Mouse (Mus musculus) lung, embryonic 16.5 days (tissue): ENCODE measurements at regions not wholly inside any gene's neighbourhood (a gene's known extent, or its start where the extent isn't known, plus 50 kb on each side); places are given as distances from the start of the nearest gene placed in this dataset.

Source experiments
- ATAC-seq: fragments of 200-750 bp; cut with Nextera tagmentation; 2 replicates; pipeline ENCODE4 v1.8.0; 2017; ENCODE audit warnings: low read depth, mild to moderate bottlenecking, moderate library complexity
- H3K27ac ChIP-seq: fragments of 300-500 bp; sonication (generic); 2 replicates; pipeline ENCODE4 v1.5.1; 2014; ENCODE audit warnings: mild to moderate bottlenecking, control low read depth, low read length
- H3K27me3 ChIP-seq: fragments of 300-500 bp; sonication (generic); 2 replicates; pipeline ENCODE4 v1.6.1; 2014; ENCODE audit warnings: low read depth, low read length, mixed read lengths; ENCODE audit not compliant: control insufficient read depth, insufficient read depth
- H3K36me3 ChIP-seq: fragments of 300-500 bp; sonication (generic); 2 replicates; pipeline ENCODE4 v1.6.1; 2014; ENCODE audit warnings: low read length; ENCODE audit not compliant: control insufficient read depth, insufficient read depth
- H3K4me1 ChIP-seq: fragments of 300-500 bp; sonication (generic); replicated peaks from 2 replicates; pipeline ENCODE4 v1.6.1; 2014; ENCODE audit warnings: low read length, mixed read lengths; ENCODE audit not compliant: control insufficient read depth, insufficient read depth
- H3K4me2 ChIP-seq: fragments of 300-500 bp; sonication (generic); 2 replicates; pipeline ENCODE4 v1.6.1; 2014; ENCODE audit warnings: low read depth, low read length, control low read depth
- H3K4me3 ChIP-seq: fragments of 300-500 bp; sonication (generic); 2 replicates; pipeline ENCODE4 v1.5.1; 2014; ENCODE audit warnings: mild to moderate bottlenecking, low read length, control low read depth
- H3K9ac ChIP-seq: fragments of 300-500 bp; sonication (generic); 2 replicates; pipeline ENCODE4 v1.6.1; 2014; ENCODE audit warnings: low read length, control low read depth
- H3K9me3 ChIP-seq: fragments of 300-500 bp; sonication (generic); 2 replicates; pipeline ENCODE4 v1.6.1; 2016; ENCODE audit warnings: low read length; ENCODE audit not compliant: control insufficient read depth
- WGBS: fragments of 180-500 bp; shearing (Covaris S2); extraction: QIAGEN DNeasy Blood & Tissue Kit; methylation state at CpG from one replicate; pipeline ENCODE4 v1.1.7; 2014; 5-methylcytosine and 5-hydroxymethylcytosine counted together

DNA sequence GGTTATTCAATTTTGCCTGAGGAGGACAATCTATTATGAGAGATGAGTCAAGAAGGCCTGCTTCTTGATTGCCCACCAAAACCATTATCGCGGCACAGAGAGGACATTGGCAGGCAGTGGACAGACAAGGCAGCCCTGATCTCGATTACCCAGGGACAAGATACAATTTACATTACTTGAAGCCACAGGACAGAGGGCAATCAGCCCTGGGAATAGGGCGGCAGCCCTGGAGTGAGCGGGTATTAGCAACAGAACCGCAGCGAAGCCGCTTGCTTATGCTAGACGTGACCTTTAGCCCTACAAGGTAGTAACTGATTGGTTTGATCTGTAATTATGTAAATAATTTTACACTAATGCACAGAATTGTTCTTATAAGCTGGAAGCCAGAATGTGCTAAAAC, 586.0 kb upstream of the Pitx2 start:
- H3K27me3 ChIP-seq: no peaks in the 10 kb centered on the region
- H3K4me1 ChIP-seq: no peaks in the 10 kb centered on the region
- H3K4me3 ChIP-seq: no peak overlapping the region
- no peak overlapping the region for H3K9ac ChIP-seq
- no peak overlapping the region for H3K27ac ChIP-seq
- WGBS: 70% methylated on average over 9 of the region's 9 CpGs
- no peak for ATAC-seq
- H3K4me2 ChIP-seq: no peak overlapping the region
- H3K9me3 ChIP-seq: no peaks in the 10 kb centered on the region
- no peaks in the 10 kb centered on the region for H3K36me3 ChIP-seq

DNA sequence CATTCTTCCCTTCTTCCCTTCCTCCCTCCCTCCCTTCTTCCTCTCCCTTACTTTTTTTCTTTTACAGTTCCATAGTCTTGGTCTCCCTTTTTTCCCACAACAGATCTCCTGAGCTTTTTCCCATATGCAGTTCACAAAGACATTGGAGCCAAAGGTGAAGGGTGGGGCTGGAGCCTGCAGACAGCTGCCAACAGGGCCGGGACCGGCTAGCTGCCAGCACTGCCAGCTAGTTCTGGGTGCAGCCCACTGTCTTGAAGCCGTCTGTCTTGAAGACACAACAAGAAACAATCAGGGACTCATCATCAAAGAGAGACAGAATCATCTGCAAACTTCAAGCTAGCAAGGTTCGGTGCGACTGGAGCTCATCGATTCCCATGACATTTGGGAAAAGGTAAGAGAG, 588.9 kb upstream of the Pitx2 start:
- Histone ChIP-seq H3K9ac (no peak overlapping the region), H3K27ac (no peak overlapping the region), H3K27me3 (no peaks in the 10 kb centered on the region), H3K4me3 (no peak overlapping the region), H3K9me3 (no peaks in the 10 kb centered on the region), H3K4me2 (no peak overlapping the region), H3K4me1 (no peaks in the 10 kb centered on the region), H3K36me3 (no peaks in the 10 kb centered on the region)
- 73% methylated on average over 6 of the region's 6 CpGs for WGBS
- no peak for ATAC-seq

DNA sequence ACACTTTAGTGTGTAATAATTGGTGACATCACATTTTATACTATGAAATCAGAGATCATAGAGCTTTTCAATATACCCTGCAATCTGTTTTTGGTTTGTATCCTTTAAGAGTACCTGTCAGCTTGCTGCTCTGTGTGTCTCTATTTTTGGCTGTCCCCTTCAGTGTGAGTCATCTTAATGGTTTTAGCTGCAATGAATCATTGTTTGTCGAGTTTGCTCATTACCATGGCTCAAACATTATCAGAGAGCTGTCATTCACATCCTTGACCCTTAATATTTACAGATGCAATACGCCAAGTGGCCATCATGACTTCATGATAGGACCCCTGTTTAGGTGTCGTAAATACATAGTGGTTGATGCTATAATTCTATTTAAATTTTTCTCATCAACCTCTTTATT, 591.0 kb upstream of the Pitx2 start:
- Histone ChIP-seq H3K9me3 (no peaks in the 10 kb centered on the region), H3K27ac (no peak overlapping the region), H3K36me3 (no peaks in the 10 kb centered on the region), H3K4me3 (no peak overlapping the region), H3K27me3 (no peaks in the 10 kb centered on the region), H3K9ac (no peak overlapping the region), H3K4me1 (no peaks in the 10 kb centered on the region), H3K4me2 (no peak overlapping the region)
- ATAC-seq: no peak
- 68% methylated on average over 3 of the region's 3 CpGs for WGBS

DNA sequence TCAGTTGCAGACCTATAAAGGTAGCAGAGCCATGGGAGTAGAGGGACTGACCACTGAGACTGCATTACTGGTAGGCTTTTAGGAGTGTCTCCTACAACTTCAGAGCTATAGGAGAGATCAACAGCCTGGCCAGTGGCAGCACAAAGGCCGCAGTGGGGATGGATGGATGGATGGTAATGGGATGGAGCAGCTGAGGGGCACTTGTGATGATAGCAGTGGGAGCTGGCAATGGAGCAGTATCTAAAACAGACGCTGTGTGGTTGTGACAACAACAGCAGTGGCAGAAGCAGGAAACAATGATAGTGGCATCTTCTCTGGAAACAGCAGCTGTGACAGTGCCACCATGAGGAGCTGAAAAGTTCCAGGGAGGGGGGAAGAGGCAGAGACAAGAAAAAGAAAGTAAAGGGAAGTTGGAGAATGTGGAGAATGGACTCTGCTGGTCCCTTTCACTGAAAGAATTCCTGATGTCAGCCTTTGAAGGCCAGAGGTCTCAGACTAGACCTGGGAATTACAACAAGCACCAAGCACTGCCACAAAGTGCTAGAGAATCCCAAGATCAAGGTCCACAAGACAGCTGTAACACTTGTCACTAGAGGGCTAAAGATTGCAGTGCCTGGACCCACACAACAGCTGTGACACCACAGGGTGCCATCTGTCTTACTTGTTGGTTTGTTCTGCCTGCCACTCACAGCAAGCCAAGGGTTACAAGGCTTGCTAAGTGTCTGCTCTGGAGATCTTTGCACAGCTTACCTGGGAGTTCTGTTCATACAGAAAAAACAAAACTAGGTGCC, 624.1 kb upstream of the Pitx2 start:
- no peak overlapping the region for H3K27ac ChIP-seq
- WGBS: 54% methylated on average over 2 of the region's 2 CpGs

DNA sequence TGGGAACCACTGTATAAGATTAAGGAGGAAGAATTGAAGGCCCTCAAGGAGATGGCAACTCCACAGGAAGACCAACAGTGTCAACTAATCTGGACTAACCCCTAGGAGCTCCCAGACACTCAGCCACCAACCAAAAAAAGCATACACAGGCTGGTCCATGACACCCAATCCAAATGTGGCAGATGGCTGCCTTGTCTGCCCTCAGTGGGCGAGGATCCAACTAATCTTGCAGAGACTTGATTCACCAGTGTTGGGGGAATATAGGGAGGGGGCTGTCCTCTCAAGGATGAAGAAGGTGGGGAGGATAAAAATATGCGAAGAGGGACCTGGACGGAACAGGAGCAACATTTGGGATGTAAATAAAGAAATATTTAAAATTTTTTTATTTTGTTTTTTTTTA, 629.1 kb upstream of the Pitx2 start:
- no peak overlapping the region for H3K27ac ChIP-seq
- H3K4me1 ChIP-seq: no peaks in the 10 kb centered on the region
- no peaks in the 10 kb centered on the region for H3K36me3 ChIP-seq
- H3K9me3 ChIP-seq: no peaks in the 10 kb centered on the region
- no peaks in the 10 kb centered on the region for H3K27me3 ChIP-seq
- no peak for ATAC-seq
- H3K9ac ChIP-seq: no peak overlapping the region
- no peak overlapping the region for H3K4me3 ChIP-seq
- 89% methylated on average over 3 of the region's 3 CpGs for WGBS
- H3K4me2 ChIP-seq: no peak overlapping the region

More for the DNA sequence above, 624.1 kb upstream of the Pitx2 start:
- Histone ChIP-seq H3K36me3 (no peaks in the 10 kb centered on the region), H3K4me2 (no peak overlapping the region), H3K9me3 (no peaks in the 10 kb centered on the region), H3K9ac (no peak overlapping the region), H3K4me1 (no peaks in the 10 kb centered on the region), H3K4me3 (no peak overlapping the region), H3K27me3 (no peaks in the 10 kb centered on the region)
- no peak for ATAC-seq

DNA sequence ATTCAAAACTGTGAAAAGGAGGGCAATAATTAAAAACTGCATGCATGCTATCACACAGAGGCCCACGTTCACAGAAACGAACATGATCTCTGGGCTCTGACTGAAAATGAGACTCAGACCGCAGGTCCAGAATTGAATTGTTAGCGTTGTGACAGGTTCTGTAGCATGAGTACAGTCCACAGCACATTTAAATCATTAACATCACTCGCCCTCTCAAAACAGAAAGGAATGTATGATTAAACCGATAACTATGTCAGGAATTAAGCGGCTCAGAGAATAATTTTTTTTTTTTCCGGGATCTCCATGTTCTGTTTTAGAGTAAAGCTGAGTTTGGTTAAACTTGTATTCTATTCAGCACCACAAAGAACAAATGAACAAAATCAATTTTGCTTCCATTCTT, 634.3 kb upstream of the Pitx2 start:
- 39% methylated on average over 8 of the region's 8 CpGs for WGBS
- ATAC-seq: peak; percentile 59; the same call in 1 of the 2 replicates

DNA sequence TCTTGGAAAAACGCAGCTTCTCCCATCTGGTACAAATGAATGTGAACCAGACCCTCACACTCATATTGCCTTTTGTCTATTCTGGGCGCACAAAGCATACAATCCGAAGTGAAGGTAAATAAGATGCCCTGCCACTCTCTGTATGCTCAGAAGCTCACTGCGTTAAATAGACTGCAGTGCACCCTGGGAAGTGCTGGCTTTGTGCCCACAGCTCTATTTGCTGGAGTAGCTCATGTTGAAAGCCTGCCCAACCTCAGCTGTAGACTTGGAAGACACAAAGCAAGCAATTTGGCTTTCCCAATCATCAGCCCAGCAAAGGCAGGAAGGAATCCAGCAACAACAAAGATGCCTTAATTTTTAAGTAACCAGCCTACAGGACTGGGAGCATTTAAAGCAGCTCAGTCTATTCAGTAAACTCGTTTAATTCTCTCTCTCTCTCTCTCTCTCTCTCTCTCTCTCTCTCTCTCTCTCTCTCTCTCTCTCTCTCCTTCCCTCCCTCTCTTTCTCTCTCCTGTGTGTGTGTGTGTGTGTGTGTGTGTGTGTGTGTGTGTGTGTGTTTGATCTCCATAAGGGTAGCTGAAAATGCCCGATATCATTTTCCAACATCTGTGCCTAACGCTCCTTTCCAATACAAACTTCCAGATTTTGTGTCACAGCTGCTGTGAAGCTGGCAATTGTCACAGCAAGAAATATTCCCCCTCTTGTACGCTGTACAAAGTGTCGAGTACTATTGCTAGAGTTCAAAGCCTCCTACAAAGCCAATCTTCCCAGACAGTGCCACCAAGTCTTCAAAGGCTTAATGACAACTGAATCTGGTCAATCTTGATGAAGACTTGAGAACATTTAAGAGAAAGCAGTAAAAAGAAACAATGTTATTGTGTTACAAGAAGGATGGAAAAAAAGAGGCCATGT, 650.5 kb upstream of the Fam241a start:
- no peaks in the 10 kb centered on the region for H3K36me3 ChIP-seq
- no peak overlapping the region for H3K9ac ChIP-seq
- no peak overlapping the region for H3K4me3 ChIP-seq
- ATAC-seq: peak; percentile 90
- no peaks in the 10 kb centered on the region for H3K27me3 ChIP-seq
- peaks cover 3% of the 10 kb centered on the region; the same call in 1 of the 2 replicates for H3K4me1 ChIP-seq
- H3K9me3 ChIP-seq: no peaks in the 10 kb centered on the region
- WGBS: 34% methylated on average over 9 of the region's 9 CpGs
- no peak overlapping the region for H3K4me2 ChIP-seq
- H3K27ac ChIP-seq: no peak overlapping the region

More for the DNA sequence above, 634.3 kb upstream of the Pitx2 start:
- H3K36me3 ChIP-seq: no peaks in the 10 kb centered on the region
- H3K4me1 ChIP-seq: peaks cover 2% of the 10 kb centered on the region; the same call in 1 of the 2 replicates
- H3K4me3 ChIP-seq: no peak overlapping the region
- no peaks in the 10 kb centered on the region for H3K9me3 ChIP-seq
- H3K4me2 ChIP-seq: no peak overlapping the region
- H3K9ac ChIP-seq: no peak overlapping the region
- H3K27me3 ChIP-seq: no peaks in the 10 kb centered on the region
- no peak overlapping the region for H3K27ac ChIP-seq

DNA sequence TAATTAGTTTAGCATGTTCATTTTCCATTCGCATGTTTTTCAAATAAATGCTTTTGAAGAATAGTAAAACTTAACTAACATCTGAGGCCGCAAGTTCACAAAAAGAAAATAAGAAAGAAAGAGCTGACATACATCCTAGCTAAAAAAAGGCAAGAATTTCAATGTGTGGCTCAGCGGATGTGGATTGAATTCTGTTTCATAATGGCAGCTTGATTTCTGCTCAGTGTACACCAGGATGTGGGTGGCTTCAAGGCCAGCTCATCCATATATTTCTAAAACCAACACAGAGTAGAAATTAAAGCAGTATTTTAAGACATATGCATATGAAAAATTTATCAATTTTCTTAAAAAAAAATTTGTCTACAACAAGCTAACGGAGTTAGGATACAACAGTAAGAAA, 629.3 kb upstream of the Fam241a start:
- Histone ChIP-seq H3K4me1 (no peaks in the 10 kb centered on the region), H3K9ac (no peak overlapping the region), H3K27ac (no peak overlapping the region), H3K27me3 (no peaks in the 10 kb centered on the region), H3K36me3 (no peaks in the 10 kb centered on the region), H3K9me3 (no peaks in the 10 kb centered on the region), H3K4me3 (no peak overlapping the region), H3K4me2 (no peak overlapping the region)
- WGBS: 91% methylated on average over 4 of the region's 4 CpGs
- ATAC-seq: no peak

DNA sequence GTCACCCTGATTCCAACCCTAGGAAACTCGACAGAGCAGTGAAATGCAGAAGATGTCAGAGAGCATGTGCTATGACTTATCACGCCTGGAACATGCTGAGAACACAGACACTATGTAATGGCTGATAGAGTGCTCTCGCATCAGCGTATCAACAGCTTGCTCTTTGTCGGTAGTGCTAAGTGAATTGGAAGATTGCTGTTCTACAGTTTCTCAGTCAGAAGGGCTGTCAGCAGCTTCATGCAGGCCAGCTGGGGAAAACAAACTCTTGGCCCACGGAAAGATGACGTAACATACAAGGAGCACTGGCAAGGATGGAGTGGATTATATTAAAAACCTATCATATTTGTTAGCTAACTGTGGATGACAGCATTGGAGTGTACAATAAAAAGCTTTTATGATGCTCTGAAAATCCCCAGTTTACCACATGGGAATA, 624.6 kb upstream of the Fam241a start:
- no peak overlapping the region for H3K4me3 ChIP-seq

More for the DNA sequence above, 624.6 kb upstream of the Fam241a start:
- WGBS: 45% methylated on average over 7 of the region's 7 CpGs
- Histone ChIP-seq H3K27ac (no peak overlapping the region; the same call in 1 of the 2 replicates), H3K4me1 (no peaks in the 10 kb centered on the region), H3K36me3 (no peaks in the 10 kb centered on the region), H3K9ac (no peak overlapping the region), H3K27me3 (no peaks in the 10 kb centered on the region), H3K4me2 (peak overlapping the region; percentile 44), H3K9me3 (no peaks in the 10 kb centered on the region)
- peak; percentile 84 for ATAC-seq
